Mouse (Mus musculus): Measurements from ENCODE around the gene Bri3bp.

Gene Bri3bp

DNA sequence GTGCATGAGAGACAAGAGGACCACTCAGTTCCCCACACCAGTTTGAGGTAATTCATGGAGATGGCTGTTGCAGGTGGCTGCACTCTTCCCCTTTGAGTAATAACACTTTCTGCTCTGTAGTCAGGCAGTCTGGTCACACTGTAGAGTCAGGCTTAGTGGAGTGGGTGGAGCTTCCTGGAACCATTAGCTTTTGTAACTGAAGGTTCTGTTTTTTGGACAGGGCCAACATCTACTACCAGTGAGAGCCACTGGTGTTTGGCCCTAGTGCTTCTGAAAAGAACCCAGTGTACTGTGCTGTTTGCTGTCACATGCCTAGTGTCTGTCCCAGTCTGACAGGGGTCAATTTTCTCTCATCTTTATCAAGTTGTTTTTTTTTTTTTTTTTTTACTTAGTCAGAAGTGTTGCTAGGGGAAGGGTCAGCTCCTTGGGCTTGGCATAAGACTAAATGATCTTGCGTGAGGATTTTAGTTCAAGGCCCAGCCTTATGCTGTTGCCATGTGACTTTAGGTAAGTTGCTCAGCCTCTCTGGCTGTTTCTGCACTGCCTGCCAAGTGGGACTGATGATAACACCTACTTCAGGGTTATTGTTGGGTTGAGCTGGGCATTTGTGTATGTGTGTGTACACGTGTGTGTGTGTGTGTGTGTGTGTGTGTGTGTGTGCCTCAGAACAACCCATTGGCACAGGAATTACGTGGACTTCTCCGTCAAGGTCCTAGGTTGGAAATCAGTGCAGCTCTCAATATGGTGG is 43.8 kb downstream of the Bri3bp start:
- peak; percentile 15 for DNase-seq (ENCODE audit: low read depth, low spot score)

DNA sequence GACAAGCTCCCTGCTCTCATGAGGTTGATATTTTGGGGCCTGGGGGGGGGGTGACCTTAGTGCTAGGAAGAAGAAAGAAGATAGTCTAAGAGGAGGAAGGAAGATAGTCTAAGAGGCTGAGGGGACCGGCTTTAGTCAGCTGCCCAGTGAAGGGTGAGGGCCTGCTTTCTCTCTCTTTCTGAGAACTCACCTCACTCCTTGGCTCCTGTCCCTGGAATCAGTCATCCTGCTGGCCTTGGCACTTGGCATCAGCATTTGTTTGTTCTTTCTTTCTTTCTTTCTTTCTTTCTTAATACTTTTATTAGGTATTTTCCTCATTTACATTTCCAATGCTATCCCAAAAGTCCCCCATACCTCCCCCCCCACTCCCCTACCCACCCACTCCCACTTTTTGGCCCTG is 44.7 kb downstream of the Bri3bp start:
- peak; percentile 64 for DNase-seq (ENCODE audit: low read depth, low spot score)

DNA sequence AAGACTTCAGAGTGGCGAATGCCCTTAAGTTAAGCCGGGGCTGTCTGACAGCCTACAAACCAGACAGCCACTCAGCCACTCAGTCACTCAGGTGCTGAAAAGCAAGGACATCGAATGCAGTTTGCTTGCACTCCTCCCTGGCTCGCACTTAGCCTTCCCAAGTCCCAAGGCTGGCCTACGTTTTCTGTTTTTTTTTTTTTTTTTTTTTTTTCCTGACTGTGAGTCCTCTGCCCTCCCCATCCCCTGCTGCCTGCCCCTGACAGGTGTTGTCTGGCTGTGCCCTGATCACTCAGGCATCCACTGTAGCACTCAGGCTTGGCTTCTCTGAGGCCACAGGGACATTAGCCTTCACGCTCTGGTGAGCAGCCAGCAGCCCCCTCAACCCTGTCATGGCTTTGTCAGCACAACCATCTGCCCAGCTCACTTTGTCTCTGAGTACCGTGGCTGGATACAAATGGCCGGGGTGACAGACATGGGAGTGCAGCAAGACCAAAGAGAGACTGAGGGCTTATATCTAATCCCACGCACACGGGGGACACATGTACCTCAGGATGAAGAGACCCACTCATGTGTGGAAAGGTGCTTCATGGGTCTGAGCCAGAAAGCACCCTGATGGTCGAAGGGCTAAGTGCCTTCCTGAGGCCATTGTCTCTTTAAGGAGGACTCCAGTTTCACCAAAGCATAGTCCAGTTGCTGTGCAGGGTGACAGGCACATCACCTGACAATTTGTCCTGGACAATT is 46.2 kb downstream of the Bri3bp start:
- no peak for DNase-seq (ENCODE audit: low read depth, low spot score)

DNA sequence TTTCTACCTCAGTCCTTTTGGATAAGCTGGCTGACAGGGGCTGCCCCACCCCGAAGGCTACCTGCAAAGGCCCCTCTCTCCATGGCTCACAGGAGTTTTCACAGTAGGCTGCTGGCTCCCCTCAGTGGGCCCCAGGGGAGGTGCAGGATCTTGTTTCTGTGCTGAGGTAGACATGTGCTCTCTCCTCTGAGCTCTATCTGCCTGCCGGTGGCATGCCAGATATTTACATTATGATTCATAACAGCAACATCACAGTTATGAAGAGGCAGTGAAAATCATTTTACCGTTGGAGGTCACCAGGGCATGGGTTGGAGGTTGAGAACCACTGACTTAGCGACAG is 46.7 kb downstream of the Bri3bp start:
- DNase-seq (ENCODE audit: low read depth, low spot score): peak; percentile 86

DNA sequence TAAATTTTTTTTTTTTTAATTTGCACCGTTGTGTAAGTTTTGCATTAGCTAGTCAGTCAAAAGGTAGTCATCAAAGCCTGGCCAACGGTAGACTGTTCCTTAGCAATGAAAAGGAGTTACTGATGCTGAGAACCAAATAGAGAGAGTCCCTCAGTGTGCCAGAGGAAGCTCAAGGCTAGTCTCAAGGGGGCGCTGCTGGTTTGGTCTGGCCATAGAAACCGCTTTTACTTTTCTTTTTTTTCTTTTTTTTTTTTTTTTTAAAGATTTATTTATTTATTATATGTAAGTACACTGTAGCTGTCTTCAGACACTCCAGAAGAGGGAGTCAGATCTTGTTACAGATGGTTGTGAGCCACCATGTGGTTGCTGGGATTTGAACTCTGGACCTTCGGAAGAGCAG is 47.6 kb downstream of the Bri3bp start:
- peak; percentile 37 for DNase-seq (ENCODE audit: low read depth, low spot score)

DNA sequence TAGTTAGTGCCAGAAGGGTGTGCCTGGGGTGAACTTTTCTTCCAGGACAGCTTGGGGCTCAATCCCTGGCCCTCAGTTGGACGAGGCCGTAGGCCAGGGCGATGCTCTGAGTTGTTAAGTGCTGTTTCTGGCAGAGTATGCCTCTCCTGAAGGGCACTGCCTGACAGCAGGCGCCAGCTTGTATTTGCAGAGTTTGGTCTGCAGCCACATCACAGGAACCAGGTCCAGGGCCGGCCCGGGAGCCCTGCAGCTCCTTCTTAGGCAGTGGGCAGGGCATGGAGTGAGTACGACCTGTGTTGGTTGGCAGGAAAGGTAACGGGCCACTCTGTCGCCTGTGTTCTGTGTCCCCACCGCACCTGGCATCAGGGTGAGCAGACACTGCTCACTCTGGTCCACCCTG is 49.7 kb downstream of the Bri3bp start:
- DNase-seq (ENCODE audit: low read depth, low spot score): no peak

DNA sequence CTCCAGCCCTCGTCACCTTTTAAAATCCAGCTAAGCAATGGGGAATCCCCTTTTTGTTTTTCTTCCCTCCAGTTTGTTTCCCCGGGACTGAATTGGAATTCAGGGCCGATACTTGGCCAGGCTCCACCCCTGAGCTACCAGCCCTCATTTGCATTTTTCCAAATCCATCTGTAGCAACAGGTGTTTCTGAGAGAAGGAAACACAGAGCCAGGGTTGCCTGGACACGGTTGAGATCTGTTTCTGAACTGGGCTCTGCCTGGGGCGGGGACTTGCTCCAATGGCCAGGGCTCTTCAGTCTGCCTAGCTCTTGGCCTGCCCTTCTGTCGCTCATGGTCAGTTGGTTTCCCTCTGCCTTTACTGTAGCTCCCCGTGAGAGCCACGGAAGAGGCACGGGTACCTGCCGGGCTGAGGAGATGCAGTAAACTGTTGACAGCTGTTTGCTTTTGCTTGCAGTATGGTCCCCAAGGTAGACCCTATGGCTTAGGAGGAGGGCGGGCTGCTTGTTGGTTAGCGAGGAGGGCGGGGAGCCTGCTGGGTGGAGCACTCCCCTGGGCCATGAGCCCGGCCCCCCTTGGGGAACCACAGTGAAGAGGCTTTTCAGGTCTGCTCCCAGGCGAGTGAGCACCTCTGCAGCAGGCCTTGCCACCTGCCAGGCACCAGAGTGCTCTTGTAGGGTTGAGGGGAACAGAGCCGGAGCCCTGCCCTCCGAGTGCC is 51.2 kb downstream of the Bri3bp start:
- DNase-seq (ENCODE audit: low read depth, low spot score): no peak

DNA sequence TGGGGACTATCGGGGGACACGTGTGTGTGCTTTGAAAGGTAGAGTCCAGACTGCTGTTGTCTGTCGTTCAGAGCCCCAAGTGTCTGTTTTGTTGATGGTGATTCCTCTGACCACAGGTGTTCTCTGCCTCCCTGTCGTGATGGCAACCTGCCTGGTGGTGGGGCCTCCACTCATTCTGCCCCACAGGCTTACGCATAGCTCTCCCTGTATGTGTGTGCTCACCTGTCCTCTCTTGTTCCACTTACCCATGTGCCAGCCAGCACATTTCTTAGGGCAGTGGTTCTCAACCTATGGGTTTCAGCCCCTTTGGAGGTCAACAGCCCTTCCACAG is 51.7 kb downstream of the Bri3bp start:
- no peak for DNase-seq (ENCODE audit: low read depth, low spot score)

DNA sequence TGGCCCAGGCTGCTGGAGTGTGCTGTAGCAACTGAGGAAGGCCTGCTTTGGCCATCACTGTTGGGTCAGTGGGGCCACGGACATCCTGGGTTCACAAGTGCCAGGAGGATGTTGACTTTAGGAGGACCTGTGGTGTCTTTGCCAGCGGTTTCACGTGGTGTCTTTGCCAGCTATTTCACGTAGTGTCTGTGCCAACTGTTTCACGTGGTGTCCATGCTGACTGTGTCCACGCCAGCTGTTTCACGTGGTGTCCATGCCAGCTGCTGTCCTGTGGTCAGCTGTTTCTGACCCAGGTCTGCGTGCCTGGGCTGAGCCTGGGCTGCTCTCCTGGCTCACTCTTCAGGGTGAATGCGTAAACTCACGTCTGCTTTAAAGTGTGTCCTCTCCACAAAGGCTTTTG is 54.3 kb downstream of the Bri3bp start:
- no peak for DNase-seq (ENCODE audit: low read depth, low spot score)

DNA sequence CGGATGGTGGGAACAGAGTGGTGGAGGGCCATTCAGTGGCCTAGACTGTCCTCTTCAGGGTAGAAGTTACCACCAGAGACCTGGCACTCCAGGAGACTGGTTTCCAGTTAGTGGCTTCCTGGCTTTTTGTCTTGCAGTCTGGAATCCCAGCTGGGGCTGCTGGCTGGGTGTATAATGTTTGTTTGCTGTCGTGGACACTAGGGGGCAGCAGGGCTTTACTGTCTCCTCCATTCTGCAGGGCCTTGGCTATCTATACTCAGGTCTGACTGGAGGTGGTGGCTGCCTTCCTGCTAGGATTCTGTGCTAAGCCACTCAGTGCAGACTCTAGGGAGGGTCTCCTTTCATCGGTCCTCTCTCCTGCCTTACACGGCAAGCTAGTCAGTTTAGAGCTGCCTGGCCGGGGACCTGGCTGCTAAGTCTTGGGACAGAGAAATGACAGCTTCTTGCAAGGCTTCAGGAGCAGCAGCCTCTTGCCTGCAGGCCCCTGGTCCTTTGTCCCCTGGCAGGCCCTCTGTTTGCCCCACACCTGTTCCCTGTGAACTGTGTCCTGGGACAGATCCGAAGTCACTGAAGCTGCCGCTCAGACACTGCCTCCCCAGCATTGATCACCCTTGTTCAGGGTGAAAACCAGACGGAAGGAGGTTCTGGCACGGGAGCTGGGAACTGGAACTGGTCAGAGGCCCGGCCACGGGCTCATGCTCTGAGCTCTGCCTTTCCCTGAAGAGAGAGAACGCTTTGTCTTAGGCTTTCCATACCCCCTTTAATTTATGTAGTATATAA is 56.6 kb downstream of the Bri3bp start:
- DNase-seq (ENCODE audit: low read depth, low spot score): peak; percentile 75

DNA sequence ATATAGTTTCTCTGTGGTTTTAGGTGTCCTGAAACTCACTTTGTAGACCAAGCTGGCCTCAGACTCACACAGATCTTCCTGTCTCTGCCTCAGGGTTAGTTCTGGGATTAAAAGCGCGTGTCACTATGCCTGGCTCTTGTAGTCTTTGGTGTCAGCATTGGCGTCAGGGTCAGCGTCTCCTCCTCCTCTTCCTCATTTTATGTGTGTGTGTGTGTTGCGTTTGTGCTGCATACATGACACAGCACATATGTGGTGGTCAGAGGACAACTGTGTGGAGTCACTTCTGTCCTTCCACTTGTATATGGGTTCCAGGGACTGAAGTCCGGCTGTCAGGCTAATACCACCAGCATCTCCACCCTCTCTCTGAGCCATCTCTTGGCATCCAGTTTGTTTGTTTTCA is 60.1 kb downstream of the Bri3bp start:
- DNase-seq (ENCODE audit: low read depth, low spot score): no peak

DNA sequence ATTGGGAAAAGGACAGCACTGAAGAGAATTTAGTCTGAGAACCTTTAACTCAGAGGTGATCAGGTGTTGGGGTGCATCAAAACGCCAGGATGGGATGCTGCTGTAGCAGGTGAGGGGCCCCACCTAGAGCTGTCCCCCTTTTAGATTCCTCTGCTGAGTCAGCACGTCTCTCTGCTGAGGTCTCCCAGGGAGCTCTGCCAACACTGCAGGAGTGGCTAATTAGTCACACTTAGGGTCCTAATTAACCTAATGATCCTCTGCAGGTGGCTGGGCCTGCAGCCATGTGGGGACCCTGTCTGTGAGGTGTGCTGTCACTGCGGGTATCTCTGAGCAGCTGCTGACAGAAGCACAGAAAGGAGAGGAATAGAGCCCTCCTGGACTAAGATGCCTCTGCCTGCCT is 60.8 kb downstream of the Bri3bp start:
- DNase-seq (ENCODE audit: low read depth, low spot score): no peak

DNA sequence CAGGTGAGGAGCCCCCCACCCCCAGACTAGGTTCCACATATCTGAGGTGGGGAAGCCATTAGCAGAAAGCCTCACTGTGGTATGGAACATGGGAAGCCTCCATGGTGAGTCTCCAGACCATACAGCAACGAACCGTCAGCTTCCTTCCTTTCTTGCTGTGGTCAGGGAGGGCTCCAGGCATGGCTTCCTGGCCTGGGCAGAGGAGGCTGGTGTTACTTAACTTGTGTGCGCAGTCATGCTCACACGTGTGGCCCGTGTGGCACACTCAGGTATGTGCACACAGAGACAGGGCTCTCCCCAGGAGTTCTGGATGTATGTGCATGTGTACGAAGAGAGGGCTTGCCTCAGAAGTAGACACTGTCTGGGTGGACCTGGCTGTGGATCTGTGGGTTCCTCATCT is 62.3 kb downstream of the Bri3bp start:
- DNase-seq (ENCODE audit: low read depth, low spot score): no peak

DNA sequence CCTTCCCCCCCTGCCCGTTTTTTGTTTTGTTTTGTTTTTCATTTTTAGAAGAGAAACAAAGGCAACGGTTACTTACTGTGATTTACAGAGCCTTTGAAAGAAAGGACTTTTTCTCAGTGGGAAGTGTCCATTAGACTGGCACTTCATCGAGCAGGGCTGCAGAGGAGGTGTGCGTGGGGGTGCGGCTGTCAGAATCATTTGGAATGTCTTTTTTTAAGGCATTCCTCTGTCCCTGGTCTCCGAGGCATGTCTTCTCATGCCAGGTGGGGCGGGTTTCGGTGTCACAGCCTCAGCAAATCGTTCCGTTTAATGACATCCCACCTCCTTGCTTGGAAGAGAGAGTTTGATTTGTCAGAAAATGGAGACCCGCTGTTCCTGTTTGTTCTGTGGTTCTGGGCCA is 63.3 kb downstream of the Bri3bp start:
- no peak for DNase-seq (ENCODE audit: low read depth, low spot score)

DNA sequence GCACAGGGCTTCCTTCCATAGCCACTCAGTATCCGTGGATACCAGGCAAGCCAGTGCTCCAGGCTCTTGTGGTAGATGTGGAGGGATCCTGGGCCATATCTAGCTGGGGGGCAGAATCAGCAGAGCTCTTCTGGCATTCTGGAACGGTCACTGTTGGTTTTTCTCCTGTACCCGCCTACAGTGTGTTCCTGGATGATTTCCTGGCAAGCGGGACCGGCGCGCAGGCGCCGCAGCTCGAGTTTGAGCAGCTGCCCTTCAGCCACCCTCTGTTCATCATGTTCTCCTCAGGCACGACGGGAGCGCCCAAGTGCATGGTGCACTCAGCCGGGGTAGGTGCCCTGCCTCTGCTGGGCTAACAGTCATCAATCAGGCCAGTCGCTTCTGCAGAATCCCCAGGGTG is 64.6 kb downstream of the Bri3bp start:
- no peak for DNase-seq (ENCODE audit: low read depth, low spot score)

DNA sequence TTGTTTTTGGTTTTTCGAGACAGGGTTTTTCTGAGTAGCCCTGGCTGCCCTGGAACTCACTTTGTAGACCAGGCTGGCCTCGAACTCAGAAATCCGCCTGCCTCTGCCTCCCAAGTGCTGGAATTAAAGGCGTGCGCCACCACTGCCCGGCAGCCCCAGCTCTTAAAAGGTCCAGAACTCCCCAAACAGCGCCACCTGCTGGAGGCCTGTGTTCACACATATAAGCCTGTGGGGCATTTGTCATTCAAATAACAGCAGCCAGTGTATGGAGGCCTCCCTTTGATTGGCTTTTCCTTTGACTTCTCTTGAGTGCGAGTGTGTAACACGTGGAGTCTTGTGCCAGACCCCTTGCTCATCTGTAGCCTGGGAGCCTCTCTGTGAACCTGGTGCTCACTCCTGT is 66.2 kb downstream of the Bri3bp start:
- peak; percentile 52 for DNase-seq (ENCODE audit: low read depth, low spot score)

DNA sequence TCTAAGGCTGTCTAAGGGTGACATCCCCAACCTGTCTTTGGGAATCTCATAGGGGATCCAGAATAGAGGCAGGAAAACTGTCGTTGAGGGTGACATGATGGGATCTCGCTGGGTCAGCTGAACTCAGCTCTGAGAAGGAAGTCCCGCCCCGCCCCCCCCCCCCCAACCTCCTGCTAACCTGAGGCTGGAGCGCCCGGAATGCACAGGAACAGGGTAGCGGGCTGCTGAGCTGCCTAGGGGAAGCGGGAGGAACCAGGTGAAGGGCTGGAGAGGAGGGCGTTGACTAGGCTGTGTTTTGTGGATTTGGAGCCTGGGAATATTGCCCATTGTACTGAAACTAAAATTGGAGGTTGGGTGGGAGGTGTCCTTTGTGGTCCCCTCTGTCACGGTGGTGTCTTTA is 66.6 kb downstream of the Bri3bp start:
- DNase-seq (ENCODE audit: low read depth, low spot score): no peak

DNA sequence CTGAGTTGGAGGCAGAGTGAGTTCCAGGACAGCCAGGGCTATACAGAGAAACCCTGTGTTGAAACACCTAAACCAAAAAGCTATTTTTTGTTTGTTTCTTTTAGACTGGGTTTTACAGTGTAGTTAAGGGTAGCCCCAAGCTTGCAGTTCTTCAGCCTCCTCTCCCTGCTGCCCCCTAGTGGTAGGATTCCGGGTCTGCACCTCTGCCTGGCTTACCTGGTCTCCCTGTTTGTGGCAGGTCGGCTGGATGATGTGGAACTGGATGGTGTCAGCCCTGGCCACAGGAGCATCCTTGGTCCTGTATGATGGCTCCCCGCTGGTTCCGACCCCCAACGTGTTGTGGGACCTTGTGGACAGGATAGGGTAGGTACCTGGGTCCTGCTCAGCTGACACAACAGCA is 68.2 kb downstream of the Bri3bp start:
- DNase-seq (ENCODE audit: low read depth, low spot score): peak; percentile 72

Data from 3T3-L1 (cell line).